Mouse (Mus musculus) retina, embryonic 14.5 days (tissue): ENCODE measurements around the gene Rbfox1.
A peak's percentile ranks its signal among the peaks of the same experiment; 100 is the strongest.

Experiments used
- DNase-seq: peaks from one replicate; pipeline ENCODE4 v3.0.0-alpha.2; 2015; ENCODE audit warnings: low spot score

Gene Rbfox1

GRCm38 (mm10) chr16:7036988-7037387, 1151.8 kb downstream of the Rbfox1 start:
- no peak for DNase-seq

GRCm38 (mm10) chr16:7038639-7039260, 1153.6 kb downstream of the Rbfox1 start:
- DNase-seq: peak; percentile 40

GRCm38 (mm10) chr16:7039404-7040367, 1154.5 kb downstream of the Rbfox1 start:
- peak; percentile 37 for DNase-seq

- no peak for DNase-seq
These were observed 1155.5 kb downstream of the Rbfox1 start for GRCm38 (mm10) chr16:7040691-7041090.

DNA sequence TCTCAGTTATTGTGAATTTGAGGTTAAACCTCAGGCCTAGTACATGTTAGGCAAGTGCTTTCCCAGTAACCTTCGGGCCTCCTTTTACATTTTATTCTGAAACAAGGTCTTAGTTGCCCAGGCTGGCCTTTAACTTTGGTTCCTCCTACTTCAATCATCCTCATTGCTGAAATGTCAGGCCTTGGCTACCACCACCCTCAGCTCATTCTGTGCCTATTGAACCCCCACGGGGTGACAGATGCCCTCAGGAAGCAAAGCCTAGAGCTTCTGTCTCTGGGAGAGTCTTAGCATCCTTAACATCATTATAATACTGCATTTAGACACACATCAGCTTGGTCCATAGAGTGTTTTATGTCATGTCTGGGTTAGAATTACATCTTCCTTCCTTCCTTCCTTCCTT, 1162.3 kb downstream of the Rbfox1 start:
- no peak for DNase-seq

GRCm38 (mm10) chr16:7049162-7049971, 1164.2 kb downstream of the Rbfox1 start:
- peak; percentile 83 for DNase-seq

DNA sequence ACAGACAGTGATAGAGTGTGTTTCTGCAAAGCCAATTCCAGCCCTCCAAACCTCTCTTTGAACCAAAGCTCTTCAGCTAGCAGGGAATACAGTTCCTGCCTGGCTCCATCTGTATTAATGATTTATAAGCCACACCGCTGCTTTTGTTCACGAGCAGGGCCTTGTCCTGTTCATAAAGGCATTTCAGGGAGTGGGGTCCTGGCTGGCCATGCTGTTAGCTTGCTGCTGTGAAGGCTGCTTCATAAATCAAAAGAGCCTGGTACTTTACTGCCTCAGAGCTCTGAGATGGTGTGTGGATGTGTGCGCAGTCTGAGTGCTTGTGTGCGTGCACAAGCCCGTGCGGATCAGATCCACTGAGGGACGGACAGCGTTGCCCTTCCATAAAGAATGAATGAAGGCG, 1165.8 kb downstream of the Rbfox1 start:
- no peak for DNase-seq

GRCm38 (mm10) chr16:7051991-7052390, 1166.8 kb downstream of the Rbfox1 start:
- no peak for DNase-seq

- peak; percentile 60 for DNase-seq
These were observed 1167.3 kb downstream of the Rbfox1 start for GRCm38 (mm10) chr16:7052408-7052807.

GRCm38 (mm10) chr16:7057789-7058188, 1172.6 kb downstream of the Rbfox1 start:
- no peak for DNase-seq

DNA sequence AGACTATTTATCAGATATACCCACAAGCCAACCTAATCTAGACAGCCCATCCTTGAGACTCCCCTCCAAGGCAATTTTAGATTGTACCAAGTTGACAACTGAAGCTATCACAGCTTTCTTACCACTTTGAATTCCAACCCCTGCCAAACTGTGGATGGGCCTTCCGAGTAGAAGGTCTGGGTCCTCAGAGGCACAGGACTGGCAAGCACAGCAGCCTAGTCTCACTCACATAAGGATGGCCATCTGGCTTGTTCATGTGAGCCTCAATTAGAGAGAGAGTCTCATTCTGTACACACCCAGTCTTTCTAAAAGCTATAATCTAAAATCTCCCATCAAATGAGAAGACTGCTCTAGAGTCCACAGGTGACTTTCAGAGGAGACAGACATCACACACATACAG, 1173.4 kb downstream of the Rbfox1 start:
- DNase-seq: no peak

- DNase-seq: no peak
These were observed 1174.4 kb downstream of the Rbfox1 start for GRCm38 (mm10) chr16:7059596-7059995.

GRCm38 (mm10) chr16:7060864-7061263, 1175.7 kb downstream of the Rbfox1 start:
- DNase-seq: peak; percentile 80

DNA sequence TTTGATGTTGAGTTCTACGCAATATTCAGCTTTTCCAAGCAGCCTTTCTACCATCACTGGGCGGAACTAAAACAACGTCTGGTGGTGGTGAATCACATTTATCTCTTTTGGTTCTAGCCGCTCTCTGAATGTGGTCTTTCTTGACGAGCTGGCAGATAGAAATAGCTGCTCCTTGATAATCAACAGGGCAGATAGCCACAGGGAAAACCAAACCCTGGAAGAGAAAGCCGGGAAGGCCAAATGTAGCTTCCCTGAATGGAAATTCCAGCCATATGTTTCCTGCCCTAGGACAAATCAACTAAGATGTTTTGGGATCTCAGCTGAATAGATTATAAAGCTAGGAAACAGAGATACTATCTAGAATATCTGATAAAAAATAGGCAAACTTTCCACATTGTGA, 1177.4 kb downstream of the Rbfox1 start:
- no peak for DNase-seq

- no peak for DNase-seq
These were observed 1182.0 kb downstream of the Rbfox1 start for GRCm38 (mm10) chr16:7067109-7067508.

- DNase-seq: no peak
These were observed 1184.4 kb downstream of the Rbfox1 start for GRCm38 (mm10) chr16:7069599-7069998.

DNA sequence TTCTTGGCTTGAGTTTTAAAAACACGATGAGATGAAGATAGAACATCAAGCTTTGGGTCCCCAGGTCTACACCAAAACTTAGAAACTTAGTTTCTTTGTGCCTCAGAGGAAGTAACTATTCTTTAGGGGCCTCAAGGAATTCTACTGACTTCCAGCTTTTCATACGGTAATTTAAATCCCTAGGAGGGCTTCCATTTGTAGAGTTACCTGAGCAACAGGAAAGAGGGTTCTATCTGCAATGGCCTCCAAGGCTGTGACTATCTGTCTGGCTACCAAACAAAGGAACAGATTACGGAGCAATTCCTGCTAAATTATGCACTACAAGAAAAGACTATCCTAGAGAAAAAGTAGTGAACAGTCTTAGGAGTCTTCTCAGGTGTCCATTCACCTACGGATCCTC, 1189.6 kb downstream of the Rbfox1 start:
- no peak for DNase-seq

GRCm38 (mm10) chr16:7075749-7076148, 1190.6 kb downstream of the Rbfox1 start:
- DNase-seq: no peak

DNA sequence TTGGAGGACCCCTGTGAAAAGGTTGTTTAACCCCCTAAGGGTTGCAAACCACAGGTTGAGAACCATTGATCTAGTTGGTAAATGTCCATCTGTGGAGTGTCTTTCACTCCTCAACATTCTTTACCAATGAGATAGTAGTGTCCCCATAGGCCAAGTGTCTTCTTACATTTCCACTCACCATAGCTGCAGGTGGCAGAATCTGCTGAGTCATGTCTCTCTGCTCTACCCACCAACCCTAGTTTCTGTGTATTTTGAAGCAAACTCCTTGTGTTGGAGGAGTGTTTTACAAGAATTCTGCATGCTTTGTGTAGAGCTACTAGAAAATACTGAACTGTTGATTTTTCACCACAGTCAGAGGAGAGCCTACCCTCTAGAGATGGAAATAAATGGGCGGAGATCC, 1191.2 kb downstream of the Rbfox1 start:
- no peak for DNase-seq

- DNase-seq: no peak
These were observed 1191.6 kb downstream of the Rbfox1 start for GRCm38 (mm10) chr16:7076707-7077106.

DNA sequence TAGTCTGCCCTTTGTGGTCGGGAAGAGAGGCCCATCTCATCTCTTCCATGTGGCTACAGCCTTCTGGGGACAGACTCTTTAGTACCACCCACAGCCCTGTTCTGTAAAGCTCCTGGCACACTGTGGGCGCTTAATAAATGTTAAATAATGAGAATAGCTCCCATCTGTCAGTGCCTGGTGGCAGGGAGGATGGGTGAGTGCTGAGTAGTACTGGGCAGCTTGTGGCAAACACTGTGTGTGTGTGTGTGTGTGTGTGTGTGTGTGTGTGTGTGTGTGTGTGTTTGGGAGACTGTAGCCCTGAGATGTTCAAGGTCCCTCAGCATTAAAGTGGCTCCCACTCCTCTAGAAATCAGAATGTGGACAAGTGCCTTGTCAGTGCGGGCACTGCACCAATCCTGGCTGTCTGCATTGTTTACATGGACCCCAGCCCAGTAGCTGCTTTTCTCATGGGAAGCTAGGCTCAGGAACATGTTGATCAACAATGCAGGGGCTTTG, 1196.0 kb downstream of the Rbfox1 start:
- no peak for DNase-seq

- no peak for DNase-seq
These were observed 1196.6 kb downstream of the Rbfox1 start for GRCm38 (mm10) chr16:7081684-7082255.
